Mouse (Mus musculus) E14TG2a.4 (cell line): Measurements from ENCODE around the gene Nmnat1.

Experiments used
- CTCF ChIP-seq: conservative IDR thresholded peaks from 2 replicates; pipeline ENCODE4 v1.5.1; 2014; ENCODE audit warnings: low read length
- NANOG ChIP-seq: IDR thresholded peaks from 2 replicates; pipeline ENCODE4 v1.6.1; 2014; ENCODE audit warnings: borderline replicate concordance, low read length, mixed read lengths
- POU5F1 ChIP-seq: IDR thresholded peaks from 2 replicates; pipeline ENCODE4 v1.6.1; 2014; ENCODE audit warnings: low read length, borderline replicate concordance

- TF ChIP-seq CTCF (no peak), NANOG (no peak), POU5F1 (no peak)
Observed at GRCm38 (mm10) chr4:149426325-149427199, 58.4 kb downstream of the Nmnat1 start, which contains the start of gene Ube4b.
